Mouse (Mus musculus): ENCODE measurements around the gene Synj2.

Synj2 gene

GRCm38 (mm10) chr17:5941230-5942043 lies at the start of gene Synj2:
Gene Synj2, plus strand, starts transcription at chr17:5941280.
- DNase-seq (ENCODE audit: low read depth in 2 of 2, low spot score in 2 of 2) = peak in 1 of 2 experiments; percentile 10

DNA sequence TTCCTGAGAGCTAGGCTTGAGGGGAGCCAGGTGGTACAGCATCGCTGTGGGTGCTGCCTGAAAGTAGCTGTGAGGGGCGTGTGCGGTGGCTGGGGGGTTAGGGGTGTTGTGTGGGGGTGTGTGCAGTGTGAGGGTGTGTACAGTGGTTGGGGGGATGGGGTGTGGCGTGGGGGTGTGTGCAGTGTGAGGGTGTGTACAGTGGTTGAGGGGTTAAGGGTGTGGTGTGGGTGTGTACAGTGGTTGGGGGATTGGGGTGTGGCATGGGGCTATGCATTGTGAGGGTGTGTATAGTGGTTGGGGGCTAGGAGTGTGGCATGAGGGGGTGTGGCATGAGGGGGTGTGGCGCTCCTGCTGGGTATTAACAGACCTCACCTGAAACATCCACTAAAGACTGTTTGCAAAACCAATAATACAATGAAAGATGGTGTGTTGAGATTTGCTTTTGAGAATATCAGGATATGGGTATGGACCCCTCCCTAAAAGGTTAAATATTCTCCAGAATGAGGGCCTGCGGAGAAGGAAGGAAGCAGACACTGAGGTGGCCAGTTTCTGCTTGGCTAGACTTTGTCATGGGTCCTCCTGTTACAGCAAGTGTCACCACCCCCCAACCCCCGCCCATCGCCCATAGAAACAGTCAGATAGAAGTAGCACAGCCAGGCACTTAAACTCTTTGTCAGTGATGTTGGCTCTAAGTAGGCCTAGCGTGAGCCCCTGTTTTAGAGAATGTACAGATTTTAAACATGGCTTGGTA lies 49.0 kb upstream of the Synj2 start:
- DNase-seq (ENCODE audit: low read depth in 2 of 2, low spot score in 2 of 2) = no peak

GRCm38 (mm10) chr17:5893092-5893491 lies 48.0 kb upstream of the Synj2 start:
- no peak for DNase-seq (ENCODE audit: low read depth in 2 of 2, low spot score in 2 of 2)

DNA sequence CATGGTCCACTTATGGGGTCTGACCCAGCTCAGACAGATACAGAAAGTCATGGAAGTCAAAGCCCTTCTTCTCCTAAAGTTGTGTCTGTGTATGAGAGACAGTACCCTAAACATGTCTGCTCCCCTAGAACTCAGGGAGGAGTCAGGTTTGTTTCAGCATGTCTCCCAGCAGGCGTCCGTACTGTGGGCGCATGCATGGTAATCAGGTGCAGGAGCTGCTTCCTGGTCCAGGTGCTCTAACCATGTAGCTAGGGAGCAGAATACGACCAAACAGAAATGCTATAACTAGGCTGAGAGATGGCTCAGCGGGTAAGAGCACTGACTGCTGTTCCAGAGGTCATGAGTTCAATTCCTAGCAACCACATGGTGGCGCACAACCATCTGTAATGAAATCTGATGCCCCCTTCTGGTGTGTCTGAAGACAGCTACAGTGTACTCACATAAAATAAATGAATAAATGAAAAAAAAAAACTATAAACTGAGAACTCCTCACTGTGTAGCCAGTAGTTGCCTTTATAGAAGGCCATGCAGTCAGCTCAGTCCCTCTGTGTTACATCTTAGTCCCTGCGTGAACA lies 47.4 kb upstream of the Synj2 start:
- no peak for DNase-seq (ENCODE audit: low read depth in 2 of 2, low spot score in 2 of 2)

DNA sequence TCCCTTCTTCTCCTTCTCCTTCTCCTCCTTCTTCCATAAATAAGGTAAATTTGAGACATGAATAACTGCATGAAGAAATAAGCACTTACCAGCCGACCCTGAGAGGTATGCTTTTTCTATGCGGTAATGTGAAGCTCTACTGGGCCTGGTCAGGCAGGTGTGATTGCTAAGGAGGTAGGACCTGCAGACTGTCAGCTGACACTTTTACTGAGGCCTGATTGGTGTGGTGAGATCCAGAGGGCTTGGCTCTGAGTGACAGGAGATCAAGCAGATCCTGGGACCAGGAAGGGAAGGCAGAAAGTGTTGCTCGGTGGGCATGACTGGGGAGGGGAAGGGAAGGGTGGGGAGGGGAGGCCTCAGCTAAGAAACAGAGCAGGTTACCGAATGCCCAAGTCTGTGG lies 45.0 kb upstream of the Synj2 start:
- no peak for DNase-seq (ENCODE audit: low read depth in 2 of 2, low spot score in 2 of 2)

DNA sequence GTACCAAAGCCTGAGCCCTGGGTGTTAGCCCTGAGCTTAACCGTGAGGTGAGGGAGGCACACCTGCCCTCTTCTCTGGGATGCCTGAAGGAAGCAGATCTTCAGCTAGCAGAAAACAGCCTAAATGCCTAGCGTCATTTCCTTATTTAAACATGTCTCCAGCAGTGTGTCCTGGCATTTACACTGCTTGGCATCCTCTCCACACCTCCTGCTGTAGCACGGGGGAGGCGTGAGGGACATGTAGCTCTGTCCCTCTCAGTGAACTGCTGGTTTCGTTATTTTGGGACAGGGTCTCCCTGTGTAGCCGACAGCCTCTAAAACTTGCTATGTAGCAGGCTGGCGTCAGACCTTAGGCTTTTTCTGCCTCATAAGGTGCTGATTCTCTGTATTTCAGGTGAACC lies 44.5 kb upstream of the Synj2 start:
- DNase-seq (ENCODE audit: low read depth in 2 of 2, low spot score in 2 of 2) = no peak

DNA sequence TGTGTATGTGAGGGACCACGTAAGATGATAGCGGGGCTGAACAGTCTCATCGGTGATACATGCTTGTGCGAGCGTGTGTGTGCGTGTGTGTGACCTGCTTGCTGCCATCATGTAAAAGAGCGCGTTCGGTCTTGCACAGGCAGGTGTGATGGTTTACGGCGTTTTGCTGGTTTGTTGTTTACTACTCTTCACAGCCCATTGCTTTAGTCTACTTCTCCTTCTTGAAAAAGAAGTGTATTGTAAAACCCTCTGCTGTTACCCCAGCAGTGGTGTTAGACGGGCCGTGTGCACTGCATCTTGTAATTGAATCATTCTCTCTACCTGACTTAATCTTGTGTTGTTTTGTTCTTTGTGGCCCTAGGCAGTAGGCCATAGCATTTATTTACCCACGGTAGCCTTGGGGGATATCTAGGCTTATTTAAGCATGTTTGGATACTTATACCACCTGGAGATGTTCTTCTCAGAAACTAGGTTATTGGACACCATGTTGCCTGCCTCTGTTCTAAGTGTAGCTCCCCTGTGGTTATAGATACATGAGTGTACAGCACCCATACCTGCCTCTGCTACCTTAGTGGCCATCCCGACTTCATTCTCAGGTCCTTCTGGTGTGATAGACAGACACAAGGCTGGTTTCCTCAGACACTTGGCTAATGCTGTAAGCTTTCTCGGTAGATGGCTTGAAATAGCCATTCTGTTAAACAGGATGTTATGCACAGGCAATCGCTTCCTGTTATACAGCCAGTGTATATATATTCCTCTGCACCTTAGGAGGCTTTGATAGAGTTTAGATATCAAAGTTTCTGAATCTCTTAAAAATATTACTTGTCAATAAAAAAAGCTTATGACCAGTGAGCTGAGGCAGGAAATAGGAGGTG lies 43.5 kb upstream of the Synj2 start:
- no peak for DNase-seq (ENCODE audit: low read depth in 2 of 2, low spot score in 2 of 2)

- no peak for DNase-seq (ENCODE audit: low read depth in 2 of 2, low spot score in 2 of 2)
Observed at GRCm38 (mm10) chr17:5899251-5899650, 41.8 kb upstream of the Synj2 start.

DNA sequence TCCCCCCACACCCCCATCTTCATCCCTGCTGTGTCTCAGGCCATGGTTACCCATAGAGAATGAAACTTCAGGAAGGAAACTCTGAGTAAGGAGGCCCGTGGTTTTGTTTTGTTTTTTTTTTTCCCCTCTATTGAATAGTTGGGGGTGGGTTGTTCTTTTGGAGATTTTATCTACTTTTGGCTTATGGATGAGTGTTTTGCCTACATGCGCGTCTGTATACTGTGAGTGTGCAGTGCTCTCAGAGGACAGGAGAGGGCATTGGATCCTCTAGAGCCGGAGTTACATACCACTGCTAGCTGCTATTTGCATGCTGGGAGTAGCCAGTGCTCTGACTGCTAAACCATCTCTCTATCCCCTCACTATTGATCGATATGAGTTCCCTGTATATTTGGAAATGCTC lies 39.7 kb upstream of the Synj2 start:
- DNase-seq (ENCODE audit: low read depth in 2 of 2, low spot score in 2 of 2) = no peak

GRCm38 (mm10) chr17:5903630-5904301 lies 37.3 kb upstream of the Synj2 start:
- no peak for DNase-seq (ENCODE audit: low read depth in 2 of 2, low spot score in 2 of 2)

- no peak for DNase-seq (ENCODE audit: low read depth in 2 of 2, low spot score in 2 of 2)
Observed at GRCm38 (mm10) chr17:5909681-5910080, 31.4 kb upstream of the Synj2 start.

DNA sequence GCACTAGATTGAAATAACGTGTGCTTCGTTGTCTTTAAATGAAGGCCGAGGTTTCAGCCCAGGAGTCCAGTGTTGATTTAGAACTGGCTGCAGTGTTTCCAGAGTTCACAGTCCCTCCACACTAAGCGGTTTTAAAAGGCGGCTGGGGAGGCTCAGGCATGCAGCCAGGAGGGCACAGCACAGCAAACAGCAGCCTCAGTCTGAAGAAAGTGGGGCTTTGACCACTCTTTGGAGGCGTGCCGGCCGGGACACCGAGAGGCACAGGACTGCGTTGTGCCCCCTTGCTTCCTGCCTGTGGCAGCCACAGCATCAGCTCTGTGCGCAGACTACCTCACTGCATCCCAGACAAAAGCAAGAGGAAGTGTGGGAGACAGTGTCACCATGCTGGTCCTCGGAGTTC lies 29.5 kb upstream of the Synj2 start:
- DNase-seq (ENCODE audit: low read depth in 2 of 2, low spot score in 2 of 2) = no peak

DNA sequence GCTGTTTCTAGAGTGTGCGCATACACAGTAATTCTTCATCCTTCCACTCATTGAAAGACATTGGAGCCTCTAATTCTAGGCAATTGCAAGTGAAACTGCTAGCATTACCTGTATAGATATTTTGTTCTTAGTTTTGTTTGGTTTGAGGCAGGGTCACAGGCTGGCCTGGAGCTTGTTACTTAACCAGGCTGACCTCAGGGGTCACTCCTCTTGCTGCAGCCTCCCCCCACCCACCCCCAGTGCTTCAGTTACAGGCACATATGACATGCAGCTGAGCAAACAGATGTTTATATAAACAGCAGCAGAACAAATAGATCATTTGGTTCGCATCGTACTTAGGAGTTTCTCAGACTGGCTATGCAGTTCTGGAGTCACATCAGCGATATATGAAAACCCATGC lies 28.3 kb upstream of the Synj2 start:
- no peak for DNase-seq (ENCODE audit: low read depth in 2 of 2, low spot score in 2 of 2)

- no peak for DNase-seq (ENCODE audit: low read depth in 2 of 2, low spot score in 2 of 2)
Observed at GRCm38 (mm10) chr17:5914217-5914616, 26.9 kb upstream of the Synj2 start.

DNA sequence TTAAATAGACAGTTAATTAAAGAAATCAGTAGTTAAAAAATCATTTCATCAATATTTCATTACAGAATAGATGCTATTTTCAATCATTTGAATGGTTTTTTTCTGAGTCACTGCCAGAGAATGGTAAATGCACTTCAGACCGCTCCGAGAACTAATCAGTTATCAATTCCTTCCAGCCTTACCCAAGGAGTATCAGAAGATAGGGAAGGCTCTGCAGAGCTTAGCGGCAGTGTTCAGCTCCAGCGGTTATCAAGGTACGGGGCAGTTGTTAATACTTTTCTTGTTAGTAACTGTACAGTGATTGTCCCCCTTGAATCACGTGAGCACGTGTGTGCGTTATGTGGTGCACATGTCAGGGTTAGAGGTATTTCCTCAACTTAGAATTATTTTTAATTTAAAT lies 19.1 kb upstream of the Synj2 start:
- DNase-seq (ENCODE audit: low read depth in 2 of 2, low spot score in 2 of 2) = no peak

GRCm38 (mm10) chr17:5923281-5923680 lies 17.8 kb upstream of the Synj2 start:
- DNase-seq (ENCODE audit: low read depth in 2 of 2, low spot score in 2 of 2) = no peak

GRCm38 (mm10) chr17:5924238-5924637 lies 16.8 kb upstream of the Synj2 start:
- DNase-seq (ENCODE audit: low read depth in 2 of 2, low spot score in 2 of 2) = no peak

DNA sequence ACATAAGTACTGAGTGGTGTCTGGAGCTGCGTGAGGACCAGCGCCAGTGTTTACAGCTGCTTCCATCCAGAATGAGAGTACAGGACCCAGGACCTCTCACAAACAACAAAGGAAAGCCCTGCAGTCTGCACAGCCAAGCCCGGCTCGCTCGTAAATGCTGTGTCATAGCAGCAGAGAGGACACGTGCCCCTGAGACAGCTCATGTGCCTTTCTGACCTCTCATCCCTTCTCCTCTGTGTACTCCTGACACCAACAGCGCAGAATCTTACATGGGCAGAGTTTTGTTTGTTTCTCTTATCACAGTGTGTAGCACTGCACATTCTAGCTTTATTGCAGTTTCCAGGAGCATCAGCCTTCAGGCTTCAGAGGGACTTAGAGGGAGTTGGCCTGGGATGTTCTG lies 14.4 kb upstream of the Synj2 start:
- DNase-seq (ENCODE audit: low read depth in 2 of 2, low spot score in 2 of 2) = no peak

- DNase-seq (ENCODE audit: low read depth in 2 of 2, low spot score in 2 of 2) = no peak
Observed at GRCm38 (mm10) chr17:5929031-5929430, 12.0 kb upstream of the Synj2 start.

GRCm38 (mm10) chr17:5932161-5932560 lies 8.9 kb upstream of the Synj2 start:
- DNase-seq (ENCODE audit: low read depth in 2 of 2, low spot score in 2 of 2) = no peak
